Mouse (Mus musculus) E14TG2a.4 (cell line): ENCODE data around the gene Rps6ka2.

Experiments used
- CTCF ChIP-seq: conservative IDR thresholded peaks from 2 replicates; pipeline ENCODE4 v1.5.1; 2014; ENCODE audit warnings: low read length
- NANOG ChIP-seq: IDR thresholded peaks from 2 replicates; pipeline ENCODE4 v1.6.1; 2014; ENCODE audit warnings: borderline replicate concordance, low read length, mixed read lengths

- no peak for TF ChIP-seq CTCF
- TF ChIP-seq NANOG, result no peak
These were observed 67.8 kb downstream of the Rps6ka2 start for GRCm38 (mm10) chr17:7237706-7238105.
